Mouse (Mus musculus) ES-Bruce4 (cell line): Measurements from ENCODE around the gene Spats2l.

Experiments used
- CTCF ChIP-seq: IDR thresholded peaks from one replicate; pipeline ENCODE4 v1.8.1; 2011; ENCODE audit warnings: low read depth, low read length
- POLR2A ChIP-seq: IDR thresholded peaks from one replicate; pipeline ENCODE4 v1.8.1; 2011; ENCODE audit warnings: low read length; ENCODE audit not compliant: insufficient read depth

DNA sequence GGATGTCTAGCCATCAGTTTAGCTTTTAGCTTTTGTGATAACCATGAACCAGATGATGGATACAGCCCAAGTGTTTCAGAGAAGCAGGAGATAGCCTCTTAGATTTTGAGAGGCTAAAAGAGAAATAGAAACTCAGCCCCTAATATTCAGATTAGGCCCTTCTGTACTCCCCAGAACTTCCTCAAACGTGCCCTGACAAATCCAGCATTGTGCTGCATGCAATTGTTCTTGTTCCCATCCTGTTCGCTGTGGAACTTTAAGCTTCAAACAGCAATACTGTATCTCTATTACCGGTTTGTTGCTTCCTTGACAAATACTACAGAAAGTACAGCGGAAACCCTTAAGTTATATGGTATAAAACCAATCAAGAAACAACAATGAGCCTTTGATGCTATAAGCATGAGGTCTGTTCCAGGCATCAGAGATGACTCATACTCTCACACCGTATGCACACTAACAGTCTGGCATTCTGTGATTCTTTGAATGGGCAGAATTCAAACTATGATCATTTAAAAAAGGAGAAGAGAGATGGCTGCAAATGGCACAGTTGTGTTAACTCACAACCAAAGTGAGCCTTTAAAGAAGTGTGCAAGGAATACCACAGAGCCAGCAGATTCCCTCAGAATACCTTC is 62.8 kb downstream of the Spats2l start:
- no peak for TF ChIP-seq POLR2A
- TF ChIP-seq CTCF, result no peak
